Mouse (Mus musculus): Measurements from ENCODE around the gene Mum1. TPM values are rescaled to one million over a fixed set of nuclear protein-coding genes. Genes with fewer than 3 reads are reported as not detected.

Mum1 gene
- polyA plus RNA-seq (2012; rRNA removed; ENCODE audit: low replicate concordance) = 14.5 and 19.2 TPM in 2 replicates

DNA sequence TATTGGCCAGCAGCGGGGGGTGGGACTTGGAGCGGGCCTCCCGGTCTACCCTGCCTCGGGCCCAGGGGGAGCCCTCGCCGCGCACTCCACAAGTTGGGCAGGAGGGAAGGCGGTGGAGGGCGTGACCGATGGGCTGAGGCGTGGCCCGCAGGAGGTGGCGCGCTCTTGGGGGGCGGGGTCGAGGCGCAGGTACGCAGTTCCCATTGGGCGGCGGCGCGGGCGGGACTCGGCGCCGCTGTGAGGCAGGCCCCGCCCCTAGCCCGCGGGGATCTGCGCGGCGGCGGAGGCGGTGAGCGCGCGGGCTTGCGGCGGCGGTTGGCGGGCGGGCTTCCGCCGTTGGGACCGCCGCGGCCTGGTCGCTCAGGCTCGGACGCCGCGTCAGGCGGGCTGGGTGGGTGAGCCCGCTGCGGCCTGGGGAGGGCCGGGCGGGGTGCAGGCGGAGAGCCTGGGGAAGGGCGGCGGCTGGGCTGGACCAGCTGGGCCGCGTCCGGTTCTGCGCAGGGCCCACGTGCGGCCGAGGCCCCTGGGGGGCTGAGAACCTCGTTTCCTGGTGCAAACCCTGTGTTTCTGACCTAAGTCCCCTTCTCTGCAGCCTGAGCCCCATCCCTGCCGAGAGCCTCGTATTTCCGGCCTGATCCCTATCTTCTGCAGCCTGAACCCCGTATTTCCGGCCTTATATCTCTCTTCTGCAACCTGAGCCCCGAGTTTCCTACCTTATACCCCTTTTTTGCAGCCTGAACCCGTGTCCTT lies at the start of gene Mum1:
Mum1 (plus strand) TSS at position 19 of the 750 bp plus-strand sequence.

DNA sequence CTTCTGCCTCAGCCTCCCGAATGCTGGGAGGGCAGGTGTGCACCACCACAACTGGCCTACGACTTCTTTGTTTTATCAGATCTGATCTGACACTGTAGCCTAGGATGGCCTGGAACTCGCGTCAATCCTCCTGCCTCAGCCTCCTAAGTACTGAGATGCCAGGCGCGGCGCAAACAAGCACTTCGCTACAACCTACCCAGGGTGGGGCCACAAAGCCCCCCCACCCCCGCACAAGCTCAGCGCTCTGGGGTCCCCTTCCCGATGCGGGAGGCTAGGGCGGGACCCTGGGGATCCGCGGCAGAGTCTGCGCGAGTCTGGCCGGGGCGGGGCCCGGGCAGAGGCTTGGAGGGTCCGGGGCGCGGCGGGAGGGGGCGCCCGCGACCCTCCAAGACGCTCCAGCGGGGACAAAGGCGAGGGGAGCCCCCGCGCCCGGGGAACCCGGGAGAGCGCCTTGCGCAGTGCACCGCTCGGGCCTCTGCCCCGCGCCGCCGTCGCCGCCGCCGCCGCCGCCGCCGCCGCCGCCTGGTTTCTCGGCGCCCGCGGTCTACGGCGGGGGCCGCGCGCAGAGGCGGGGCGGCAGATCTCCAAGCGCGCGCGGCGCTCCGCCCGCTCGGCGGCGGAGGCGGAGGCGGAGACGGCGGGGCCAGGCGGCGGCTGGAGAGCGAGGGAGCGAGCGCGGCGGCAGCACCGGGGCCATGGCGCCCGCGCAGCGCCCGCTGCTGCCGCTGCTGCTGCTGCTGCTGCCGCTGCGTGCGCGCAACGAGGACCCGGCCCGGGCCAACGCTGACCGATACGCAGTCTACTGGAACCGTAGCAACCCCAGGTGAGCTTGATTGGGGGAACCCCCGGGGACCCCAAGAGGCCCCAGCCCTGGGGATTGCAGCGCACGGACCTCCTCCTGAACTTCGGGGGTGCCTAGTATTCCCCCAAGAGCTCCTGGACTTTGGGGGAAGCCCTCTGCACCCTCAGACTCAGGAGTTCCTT lies 46.9 kb upstream of the Mum1 start, which contains the start of gene Efna2:
Efna2 (plus strand) TSS at position 415 of the 984 bp plus-strand sequence.

DNA sequence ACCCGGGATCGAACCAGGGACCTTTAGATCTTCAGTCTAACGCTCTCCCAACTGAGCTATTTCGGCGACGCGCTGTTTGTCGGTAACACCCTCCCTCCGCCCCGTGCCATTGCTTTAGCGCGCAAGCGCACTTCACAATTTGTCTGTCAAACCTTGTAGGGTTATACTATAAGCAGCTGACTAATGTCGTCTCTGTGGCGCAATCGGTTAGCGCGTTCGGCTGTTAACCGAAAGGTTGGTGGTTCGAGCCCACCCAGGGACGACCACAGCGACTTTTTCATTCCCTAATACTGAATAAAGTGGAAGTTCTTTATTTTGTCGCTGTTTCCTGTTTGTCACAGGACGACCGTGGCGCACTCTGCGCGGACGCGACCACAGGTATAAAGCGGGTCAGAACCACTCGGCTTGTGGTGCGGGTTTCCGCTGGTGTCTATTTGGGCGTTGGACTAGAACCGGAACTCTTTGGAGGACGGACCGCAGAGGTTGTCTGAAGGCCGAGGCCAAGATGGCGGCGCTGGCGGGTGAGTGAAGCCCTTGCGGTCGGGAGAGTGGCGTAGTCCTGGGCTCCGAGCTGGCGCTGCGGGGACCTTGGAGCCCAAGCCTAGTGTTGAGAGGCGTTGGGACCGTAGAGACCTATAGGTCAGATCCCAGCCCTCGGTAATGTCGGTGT lies 22.9 kb downstream of the Mum1 start, which contains the start of gene Ndufs7:
Ndufs7 (plus strand) TSS at position 151 of the 670 bp plus-strand sequence.

GRCm38 (mm10) chr10:80260642-80261584 lies 34.7 kb downstream of the Mum1 start, which contains the start of the genes Gamt and Dazap1:
Gamt (minus strand) TSS chr10:80261012.
Dazap1 (plus strand) TSS chr10:80261486.

GRCm38 (mm10) chr10:80292251-80293146 lies 66.3 kb downstream of the Mum1 start, which contains the start of gene Rps15:
Rps15 (plus strand) TSS chr10:80292453.

Other genes with a start within 250 kb of the Mum1 start
- gene Tmem259, start 242.1 kb upstream of the Mum1 start, polyA plus RNA-seq (2012; rRNA removed; ENCODE audit: low replicate concordance) = 473 and 724 TPM in 2 replicates
- 47.4 and 53.3 TPM in 2 replicates for gene Cnn2, start 237.8 kb upstream of the Mum1 start, polyA plus RNA-seq (2012; rRNA removed; ENCODE audit: low replicate concordance)
- gene Abca7, start 229.9 kb upstream of the Mum1 start, polyA plus RNA-seq (2012; rRNA removed; ENCODE audit: low replicate concordance) = 22.5 and 27.6 TPM in 2 replicates
- gene Arhgap45, start 209.8 kb upstream of the Mum1 start, polyA plus RNA-seq (2012; rRNA removed; ENCODE audit: low replicate concordance) = 16.6 and 28.8 TPM in 2 replicates
- 82.1 and 91.1 TPM in 2 replicates for gene Polr2e, start 186.6 kb upstream of the Mum1 start, polyA plus RNA-seq (2012; rRNA removed; ENCODE audit: low replicate concordance)
- gene Gpx4, start 179.3 kb upstream of the Mum1 start, polyA plus RNA-seq (2012; rRNA removed; ENCODE audit: low replicate concordance) = 1,699 and 1,725 TPM in 2 replicates
- gene Sbno2, start 120.9 kb upstream of the Mum1 start, polyA plus RNA-seq (2012; rRNA removed; ENCODE audit: low replicate concordance) = 63.5 and 95.0 TPM in 2 replicates
- gene Stk11, start 110.6 kb upstream of the Mum1 start, polyA plus RNA-seq (2012; rRNA removed; ENCODE audit: low replicate concordance) = 105 and 121 TPM in 2 replicates
- gene Atp5d, start 87.8 kb upstream of the Mum1 start, polyA plus RNA-seq (2012; rRNA removed; ENCODE audit: low replicate concordance) = 5,808 and 7,935 TPM in 2 replicates
- gene Cbarp, start 85.6 kb upstream of the Mum1 start, polyA plus RNA-seq (2012; rRNA removed; ENCODE audit: low replicate concordance) = 6.3 and 6.6 TPM in 2 replicates
- 198 and 360 TPM in 2 replicates for gene Midn, start 78.2 kb upstream of the Mum1 start, polyA plus RNA-seq (2012; rRNA removed; ENCODE audit: low replicate concordance)
- 46.7 and 55.3 TPM in 2 replicates for gene Cirbp, start 60.4 kb upstream of the Mum1 start, polyA plus RNA-seq (2012; rRNA removed; ENCODE audit: low replicate concordance)
- 12.6 and 12.7 TPM in 2 replicates for gene 1600002K03Rik, start 53.5 kb upstream of the Mum1 start, polyA plus RNA-seq (2012; rRNA removed; ENCODE audit: low replicate concordance)
- gene Efna2, start 47.0 kb upstream of the Mum1 start, polyA plus RNA-seq (2012; rRNA removed; ENCODE audit: low replicate concordance) = 2.0 and 2.2 TPM in 2 replicates
- gene Ndufs7, start 22.7 kb downstream of the Mum1 start, polyA plus RNA-seq (2012; rRNA removed; ENCODE audit: low replicate concordance) = 967 and 1,434 TPM in 2 replicates
- 15.1 and 43.1 TPM in 2 replicates for gene Gamt, start 34.6 kb downstream of the Mum1 start, polyA plus RNA-seq (2012; rRNA removed; ENCODE audit: low replicate concordance)
- gene Dazap1, start 35.1 kb downstream of the Mum1 start, polyA plus RNA-seq (2012; rRNA removed; ENCODE audit: low replicate concordance) = 104 and 128 TPM in 2 replicates
- gene Rps15, start 66.0 kb downstream of the Mum1 start, polyA plus RNA-seq (2012; rRNA removed; ENCODE audit: low replicate concordance) = 739 and 1,199 TPM in 2 replicates
- 0.88 and 1.1 TPM in 2 replicates for gene Apc2, start 69.5 kb downstream of the Mum1 start, polyA plus RNA-seq (2012; rRNA removed; ENCODE audit: low replicate concordance)
- gene 2310011J03Rik, start 94.1 kb downstream of the Mum1 start, polyA plus RNA-seq (2012; rRNA removed; ENCODE audit: low replicate concordance) = 52.1 and 92.1 TPM in 2 replicates
- 37.6 and 47.6 TPM in 2 replicates for gene Pcsk4, start 103.1 kb downstream of the Mum1 start, polyA plus RNA-seq (2012; rRNA removed; ENCODE audit: low replicate concordance)
- gene Reep6, start 103.5 kb downstream of the Mum1 start, polyA plus RNA-seq (2012; rRNA removed; ENCODE audit: low replicate concordance) = 257 and 279 TPM in 2 replicates
- 113 and 171 TPM in 2 replicates for gene Adamtsl5, start 122.0 kb downstream of the Mum1 start, polyA plus RNA-seq (2012; rRNA removed; ENCODE audit: low replicate concordance)
- 2.4 and 7.5 TPM in 2 replicates for gene Plk5, start 130.0 kb downstream of the Mum1 start, polyA plus RNA-seq (2012; rRNA removed; ENCODE audit: low replicate concordance)
- gene Mex3d, start 161.2 kb downstream of the Mum1 start, polyA plus RNA-seq (2012; rRNA removed; ENCODE audit: low replicate concordance) = 13.6 and 24.5 TPM in 2 replicates
- 76.6 and 89.3 TPM in 2 replicates for gene Mbd3, start 173.1 kb downstream of the Mum1 start, polyA plus RNA-seq (2012; rRNA removed; ENCODE audit: low replicate concordance)
- 2,686 and 4,056 TPM in 2 replicates for gene Uqcr11, start 180.4 kb downstream of the Mum1 start, polyA plus RNA-seq (2012; rRNA removed; ENCODE audit: low replicate concordance)
- 95.5 and 98.0 TPM in 2 replicates for gene Tcf3, start 207.2 kb downstream of the Mum1 start, polyA plus RNA-seq (2012; rRNA removed; ENCODE audit: low replicate concordance)

Measured in duodenum, adult 2 months (tissue).